Mouse (Mus musculus): ENCODE data around the gene 9430015G10Rik. TPM values are rescaled to one million over a fixed set of nuclear protein-coding genes. Genes with fewer than 3 reads are reported as not detected.

9430015G10Rik gene
- polyA plus RNA-seq (2017; shearing (Covaris generic)): 24.1 TPM

GRCm38 (mm10) chr4:156109570-156110331 is at the start of gene 9430015G10Rik:
Gene 9430015G10Rik, plus strand, starts transcription at chr4:156109982.

GRCm38 (mm10) chr4:156130436-156130835 is 20.7 kb downstream of the 9430015G10Rik start, which contains the start of gene Rnf223:
Gene Rnf223, plus strand, starts transcription at chr4:156130513.

Other genes starting within 250 kb of the 9430015G10Rik start
- 0.56 TPM for gene Tas1r3, start 246.6 kb upstream of the 9430015G10Rik start, polyA plus RNA-seq (2017; shearing (Covaris generic))
- gene Cptp, start 240.5 kb upstream of the 9430015G10Rik start, polyA plus RNA-seq (2017; shearing (Covaris generic)): 6.9 TPM
- 63.2 TPM for gene Ints11, start 240.4 kb upstream of the 9430015G10Rik start, polyA plus RNA-seq (2017; shearing (Covaris generic))
- 26.4 TPM for gene Pusl1, start 218.2 kb upstream of the 9430015G10Rik start, polyA plus RNA-seq (2017; shearing (Covaris generic))
- gene Acap3, start 218.2 kb upstream of the 9430015G10Rik start, polyA plus RNA-seq (2017; shearing (Covaris generic)): 38.1 TPM
- gene Ube2j2, start 166.2 kb upstream of the 9430015G10Rik start, polyA plus RNA-seq (2017; shearing (Covaris generic)): 179 TPM
- 3.1 TPM for gene C1qtnf12, start 147.7 kb upstream of the 9430015G10Rik start, polyA plus RNA-seq (2017; shearing (Covaris generic))
- 6.7 TPM for gene B3galt6, start 117.3 kb upstream of the 9430015G10Rik start, polyA plus RNA-seq (2017; shearing (Covaris generic))
- gene Sdf4, start 117.1 kb upstream of the 9430015G10Rik start, polyA plus RNA-seq (2017; shearing (Covaris generic)): 494 TPM
- 649 TPM for gene Tnfrsf4, start 96.1 kb upstream of the 9430015G10Rik start, polyA plus RNA-seq (2017; shearing (Covaris generic))
- gene Tnfrsf18, start 83.8 kb upstream of the 9430015G10Rik start, polyA plus RNA-seq (2017; shearing (Covaris generic)): 569 TPM
- not detected for gene Ttll10, start 50.6 kb upstream of the 9430015G10Rik start, polyA plus RNA-seq (2017; shearing (Covaris generic))
- not detected for gene Rnf223, start 20.5 kb downstream of the 9430015G10Rik start, polyA plus RNA-seq (2017; shearing (Covaris generic))
- gene Agrn, start 87.5 kb downstream of the 9430015G10Rik start, polyA plus RNA-seq (2017; shearing (Covaris generic)): 2.7 TPM
- 118 TPM for gene Isg15, start 90.8 kb downstream of the 9430015G10Rik start, polyA plus RNA-seq (2017; shearing (Covaris generic))
- 66.7 TPM for gene AW011738, start 93.3 kb downstream of the 9430015G10Rik start, polyA plus RNA-seq (2017; shearing (Covaris generic))
- gene Perm1, start 105.9 kb downstream of the 9430015G10Rik start, polyA plus RNA-seq (2017; shearing (Covaris generic)): 0.69 TPM
- gene Plekhn1, start 124.9 kb downstream of the 9430015G10Rik start, polyA plus RNA-seq (2017; shearing (Covaris generic)): 23.6 TPM
- gene Noc2l, start 126.0 kb downstream of the 9430015G10Rik start, polyA plus RNA-seq (2017; shearing (Covaris generic)): 163 TPM
- 5.2 TPM for gene Samd11, start 145.7 kb downstream of the 9430015G10Rik start, polyA plus RNA-seq (2017; shearing (Covaris generic))
- not detected for gene Vmn2r-ps159, start 221.1 kb downstream of the 9430015G10Rik start, polyA plus RNA-seq (2017; shearing (Covaris generic))

Measured in effector memory CD4-positive, alpha-beta T cell, adult 7 months (primary cell).